Mouse (Mus musculus) MEL (cell line): ENCODE measurements around the gene Farp1.

ENCODE experiments used
- USF2 ChIP-seq, 2 experiments: IDR thresholded peaks; 2 replicates each; pipeline ENCODE4 v1.6.1; 2011 to 2012; ENCODE audit warnings: improper control_type of control experiment in 2 of 2, low read length in 2 of 2, borderline replicate concordance in 1 of 2, inconsistent platforms in 1 of 2, low read depth in 1 of 2, mild to moderate bottlenecking in 1 of 2; ENCODE audit not compliant: insufficient read depth in 1 of 2
- ZNF384 ChIP-seq: IDR thresholded peaks from 2 replicates; pipeline ENCODE4 v1.6.1; 2012; ENCODE audit warnings: low read depth, mild to moderate bottlenecking, inconsistent platforms, low read length, improper control_type of control experiment

- TF ChIP-seq ZNF384 (no peak), USF2 (IDR thresholded peaks at IDR 0.05; ENCODE audit: borderline replicate concordance in 1 of 2, insufficient read depth in 1 of 2, low read depth in 1 of 2, low read length in 2 of 2) (no peak)
Measured at GRCm38 (mm10) chr14:121322150-121322549, 287.1 kb downstream of the Farp1 start.
